Comparison of ENCODE assay signal across 8 mouse cellular contexts in the genomic region with DNA sequence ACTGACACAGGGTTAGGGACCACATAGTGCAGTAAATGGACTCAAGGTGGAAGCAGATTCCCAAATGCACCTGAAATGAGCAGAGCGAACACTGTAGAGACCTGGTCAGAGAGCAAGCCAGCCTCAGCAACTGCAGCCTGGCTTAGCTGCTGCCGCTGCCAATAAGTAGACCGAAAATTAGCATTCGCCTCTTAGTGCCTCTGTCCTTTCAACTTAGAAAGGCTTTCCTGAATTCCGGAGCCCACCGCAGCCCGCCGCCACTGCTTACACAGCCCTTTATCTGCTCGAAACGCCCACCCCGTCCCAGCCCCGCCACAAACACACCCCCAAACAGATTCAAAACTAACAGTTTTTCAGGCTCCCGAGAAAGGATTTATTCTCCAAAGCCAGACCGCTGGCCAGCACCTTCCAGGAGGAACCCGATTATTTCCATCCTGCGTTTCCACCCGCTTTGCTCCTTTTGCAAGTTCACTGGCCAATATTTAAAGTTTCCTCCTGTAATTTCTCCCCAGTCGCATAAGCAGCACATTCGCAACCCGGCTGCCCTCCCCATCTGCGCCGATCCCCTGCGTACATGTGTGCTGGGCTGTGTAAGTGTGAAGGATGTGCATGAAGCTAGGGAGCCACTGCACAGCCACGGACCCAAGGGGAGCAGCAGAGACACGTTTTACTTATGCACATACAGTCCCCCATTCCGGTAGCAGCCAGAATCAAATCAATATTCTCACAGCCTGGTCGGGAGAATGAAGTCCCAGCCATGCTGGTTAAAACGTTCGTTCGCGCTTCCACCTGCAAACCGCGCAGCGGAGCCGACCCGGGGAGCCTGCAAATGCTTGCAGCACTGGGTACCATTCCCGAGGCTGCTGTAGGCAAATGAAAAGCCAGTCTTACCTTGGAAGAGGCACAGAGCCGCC. TPM values are rescaled to one million over a fixed set of nuclear protein-coding genes. Genes with fewer than 3 reads are reported as not detected.
DNase-seq lines count a peak whose midpoint lies in the region; ATAC-seq and TF ChIP-seq lines count a peak whose summit lies in the region.

No protein-coding gene starts in this region.

- ATAC-seq in forebrain, embryonic 15.5 days (replicated peaks) = peak; percentile 85
- ATAC-seq in midbrain, embryonic 11.5 days (ENCODE audit: low FRiP score) = peak; percentile 78; the same call in 1 of the 2 replicates
- ATAC-seq in stomach, postnatal 0 days (ENCODE audit: low FRiP score, low TSS enrichment) = no peak

- no peak for TF ChIP-seq POLR2A in heart, adult 2 months (IDR thresholded peaks at IDR 0.05; ENCODE audit: insufficient read depth, low read depth, low read length)

- peak overlapping the region; percentile 35; the same call in 1 of the 2 replicates for H3K4me3 ChIP-seq in heart, adult 2 months
- peak overlapping the region; percentile 62 for H3K4me3 ChIP-seq in forebrain, embryonic 15.5 days
- peak overlapping the region; percentile 42 for H3K4me3 ChIP-seq in midbrain, embryonic 11.5 days (ENCODE audit: low read depth, low read length)
- peak overlapping the region; percentile 32 for H3K4me3 ChIP-seq in stomach, postnatal 0 days (ENCODE audit: low read depth, low read length)

- intact Hi-C loops in heart, adult 2 months (cut with DNase I) = no loop called here

- peaks cover 4% of the 10 kb centered on the region; the same call in 1 of the 2 replicates for H3K27me3 ChIP-seq in heart, adult 2 months (ENCODE audit: control insufficient read depth, insufficient read depth, low read length)
- H3K27me3 ChIP-seq in forebrain, embryonic 15.5 days = 0 out of 2 replicates have a peak, but pooled peaks cover 2% of the 10 kb centered on the region
- peaks cover 6% of the 10 kb centered on the region; the same call in 1 of the 2 replicates for H3K27me3 ChIP-seq in midbrain, embryonic 11.5 days (ENCODE audit: control insufficient read depth, insufficient read depth, low read length)
- H3K27me3 ChIP-seq in stomach, postnatal 0 days (ENCODE audit: control insufficient read depth, insufficient read depth, low read length) = no peaks in the 10 kb centered on the region

- TF ChIP-seq EP300 in heart, adult 2 months (IDR thresholded peaks at IDR 0.05; ENCODE audit: insufficient read depth, low read depth, low read length) = no peak
- TF ChIP-seq EP300 in stomach, postnatal 0 days (optimal IDR thresholded peaks at IDR 0.05) = no peak

- TF ChIP-seq CTCF in heart, adult 2 months (IDR thresholded peaks at IDR 0.05) = no peak
- TF ChIP-seq CTCF in stomach, postnatal 0 days (IDR thresholded peaks at IDR 0.05; ENCODE audit: low read depth) = no peak

- H3K9me3 ChIP-seq in forebrain, embryonic 15.5 days = no peaks in the 10 kb centered on the region
- no peaks in the 10 kb centered on the region for H3K9me3 ChIP-seq in midbrain, embryonic 11.5 days (ENCODE audit: control insufficient read depth, low read length)
- H3K9me3 ChIP-seq in stomach, postnatal 0 days (ENCODE audit: control insufficient read depth, low read length) = no peaks in the 10 kb centered on the region

- no peaks in the 10 kb centered on the region for H3K4me1 ChIP-seq in heart, adult 2 months (ENCODE audit: control insufficient read depth, insufficient read depth, low read length)
- H3K4me1 ChIP-seq in forebrain, embryonic 15.5 days = peaks cover 33% of the 10 kb centered on the region
- H3K4me1 ChIP-seq in midbrain, embryonic 11.5 days (ENCODE audit: control insufficient read depth, insufficient read depth, low read length) = peaks cover 9% of the 10 kb centered on the region; the same call in 1 of the 2 replicates
- H3K4me1 ChIP-seq in stomach, postnatal 0 days (replicated peaks; ENCODE audit: control insufficient read depth, insufficient read depth) = no peaks in the 10 kb centered on the region

- H3K4me2 ChIP-seq in forebrain, embryonic 15.5 days (replicated peaks) = peak overlapping the region; percentile 74
- H3K4me2 ChIP-seq in midbrain, embryonic 11.5 days = peak overlapping the region; percentile 75
- H3K4me2 ChIP-seq in stomach, postnatal 0 days (replicated peaks; ENCODE audit: low read depth) = peak overlapping the region; percentile 60

- 3% methylated on average over 38 of the region's 38 CpGs for WGBS in heart, adult 2 months
- WGBS in forebrain, embryonic 15.5 days = under 1% methylated on average over 38 of the region's 38 CpGs
- WGBS in midbrain, embryonic 11.5 days = 1% methylated on average over 38 of the region's 38 CpGs
- 2% methylated on average over 38 of the region's 38 CpGs for WGBS in stomach, postnatal 0 days

- H3K36me3 ChIP-seq in heart, adult 2 months (ENCODE audit: control insufficient read depth, insufficient read depth, low read length) = no peaks in the 10 kb centered on the region
- no peaks in the 10 kb centered on the region for H3K36me3 ChIP-seq in forebrain, embryonic 15.5 days
- no peaks in the 10 kb centered on the region for H3K36me3 ChIP-seq in midbrain, embryonic 11.5 days (ENCODE audit: control insufficient read depth, insufficient read depth, low read length)
- no peaks in the 10 kb centered on the region for H3K36me3 ChIP-seq in stomach, postnatal 0 days (ENCODE audit: control insufficient read depth, insufficient read depth, low read length)

- H3K79me2 ChIP-seq in heart, adult 2 months (replicated peaks; ENCODE audit: control insufficient read depth, insufficient read depth, low read length) = no peaks in the 10 kb centered on the region

- H3K9ac ChIP-seq in heart, adult 2 months (ENCODE audit: low read depth, low read length) = no peak overlapping the region
- peak overlapping the region; percentile 72 for H3K9ac ChIP-seq in forebrain, embryonic 15.5 days (replicated peaks)
- peak overlapping the region; percentile 60 for H3K9ac ChIP-seq in midbrain, embryonic 11.5 days (ENCODE audit: low read length)
- H3K9ac ChIP-seq in stomach, postnatal 0 days (ENCODE audit: low read length) = no peak overlapping the region

- no peak for DNase-seq in heart, adult 2 months
- DNase-seq in heart, adult 9 months (ENCODE audit: low spot score in 2 of 2) = no peak
- DNase-seq in cerebellum, adult 11-12 months = peak; percentile 41
- DNase-seq in kidney, postnatal 10 days = peak; percentile 9
- peak; percentile 94 for DNase-seq in midbrain, embryonic 11.5 days (ENCODE audit: low spot score, missing footprints)
- no peak for DNase-seq in stomach, postnatal 0 days (ENCODE audit: low spot score)
- no peak for DNase-seq in urinary bladder, postnatal 36 days (ENCODE audit: low spot score in 2 of 2)

- H3K27ac ChIP-seq in heart, adult 2 months = no peak overlapping the region
- H3K27ac ChIP-seq in forebrain, embryonic 15.5 days (replicated peaks) = peak overlapping the region; percentile 88
- H3K27ac ChIP-seq in midbrain, embryonic 11.5 days (ENCODE audit: low read depth, low read length) = no peak overlapping the region
- no peak overlapping the region for H3K27ac ChIP-seq in stomach, postnatal 0 days (replicated peaks)

RNA-seq across cellular contexts. Expression of a gene that starts 0.7 kb away (rescaled TPM):
- 1 to 10 TPM; 1.8 to 1.9 TPM for total RNA-seq in heart, adult 2 months (2021)
- 1.6 and 2.1 TPM in 2 replicates for polyA plus RNA-seq in heart, adult 2 months (2012; rRNA removed)
- 98.7 and 106 TPM in 2 replicates for polyA plus RNA-seq in forebrain, embryonic 15.5 days (2015; fragmentation: Nextera tagmentation; extraction: Ambion mirVana)
- 14.1 and 19.7 TPM in 2 replicates for polyA plus RNA-seq in midbrain, embryonic 11.5 days (2014; fragmentation: Nextera tagmentation; extraction: Ambion mirVana)
- 5.9 TPM in 2 replicates for polyA plus RNA-seq in stomach, postnatal 0 days (2015; fragmentation: Nextera tagmentation; extraction: Ambion mirVana)

Comparison
In these comparisons a context has a peak if more than half of its experiments do, and no peak if none do; other contexts are left out.
1. DNase-seq: peak in cerebellum, adult 11-12 months (single experiment), kidney, postnatal 10 days (single experiment) and midbrain, embryonic 11.5 days (single experiment); none in heart, adult 2 months (0 of 2), heart, adult 9 months (0 of 2), stomach, postnatal 0 days (single experiment) and urinary bladder, postnatal 36 days (0 of 2).
2. H3K9ac ChIP-seq: peak in forebrain, embryonic 15.5 days (single experiment) and midbrain, embryonic 11.5 days (single experiment); none in heart, adult 2 months (single experiment) and stomach, postnatal 0 days (single experiment).
3. Peak in every context shown above with its lines, with median percentiles within 50 percentile points of each other: H3K4me3 ChIP-seq and H3K4me2 ChIP-seq.